Mouse (Mus musculus): Measurements from ENCODE around the gene Nr3c2. TPM values are rescaled to one million over a fixed set of nuclear protein-coding genes. Genes with fewer than 3 reads are reported as not detected.

Gene Nr3c2
- 5.9 and 8.7 TPM in 2 replicates for polyA plus RNA-seq (2012; rRNA removed)

- DNase-seq (ENCODE audit: low spot score), result peak; percentile 41
Observed at GRCm38 (mm10) chr8:76899411-76900154, at the start of gene Nr3c2. Gene Nr3c2, plus strand, starts transcription at chr8:76899442.

GRCm38 (mm10) chr8:76858534-76858933 lies 40.7 kb upstream of the Nr3c2 start:
- no peak for DNase-seq (ENCODE audit: low spot score)

DNA sequence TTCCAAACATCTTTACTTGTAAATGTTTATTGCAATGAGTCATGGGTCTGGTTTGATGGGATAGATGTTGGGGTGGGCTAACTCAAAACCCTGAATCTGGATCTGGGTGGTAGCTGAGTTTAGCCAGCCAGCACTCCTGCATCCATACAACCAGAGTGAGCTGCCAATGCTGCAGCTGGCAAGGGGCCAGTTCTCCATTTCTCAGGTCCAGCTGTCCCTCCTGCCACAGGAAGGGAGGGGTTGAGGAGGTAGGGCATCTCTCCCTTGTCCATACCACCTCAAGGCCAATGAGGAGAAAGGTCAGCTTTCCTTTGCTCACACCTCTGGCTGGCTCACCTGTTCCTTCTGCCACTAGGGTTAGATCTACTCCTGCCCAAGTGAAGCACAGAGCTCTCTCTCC lies 39.5 kb upstream of the Nr3c2 start:
- no peak for DNase-seq (ENCODE audit: low spot score)

DNA sequence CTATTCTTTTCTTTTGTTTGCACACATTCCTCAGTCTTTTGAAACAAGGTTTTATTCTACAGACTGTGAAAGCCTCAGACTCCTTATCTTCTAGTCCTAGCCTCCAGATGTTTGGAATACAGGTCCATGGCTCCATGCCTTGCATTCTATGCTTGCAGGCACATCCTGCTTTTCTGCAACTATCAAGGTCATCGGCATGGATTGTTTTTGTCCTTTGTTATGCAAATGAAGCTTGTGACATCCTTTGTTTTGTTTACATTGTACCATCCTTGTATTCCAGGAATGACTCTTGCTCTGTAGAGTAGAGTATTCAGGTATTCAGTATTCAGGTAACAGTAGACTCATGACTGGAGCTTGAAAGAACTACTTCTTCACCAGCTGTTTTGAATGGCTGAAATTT lies 36.2 kb upstream of the Nr3c2 start:
- no peak for DNase-seq (ENCODE audit: low spot score)

GRCm38 (mm10) chr8:76876809-76877208 lies 22.4 kb upstream of the Nr3c2 start:
- no peak for DNase-seq (ENCODE audit: low spot score)

DNA sequence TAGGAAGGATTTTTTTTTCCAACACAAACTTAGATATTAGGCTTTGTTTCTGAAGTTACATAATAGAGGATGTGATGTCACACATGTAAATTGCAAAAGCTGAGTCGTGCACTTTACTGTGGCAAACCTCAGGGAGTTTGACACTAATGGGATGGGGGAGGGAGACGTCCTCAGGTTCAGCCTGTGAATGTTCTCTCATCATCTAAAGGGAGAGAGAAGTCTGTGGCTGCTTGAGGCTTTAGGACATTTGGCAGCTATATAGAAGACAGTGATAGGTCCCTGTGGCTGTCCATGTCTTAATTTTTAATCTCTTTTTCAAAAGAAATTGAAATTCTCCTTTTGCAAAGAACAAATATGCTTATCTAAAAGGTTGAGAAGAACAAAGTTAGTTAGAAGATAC lies 2.2 kb upstream of the Nr3c2 start:
- DNase-seq (ENCODE audit: low spot score), result no peak

- DNase-seq (ENCODE audit: low spot score), result peak; percentile 66
Observed at GRCm38 (mm10) chr8:76898721-76899410, 376 bp upstream of the Nr3c2 start.

DNA sequence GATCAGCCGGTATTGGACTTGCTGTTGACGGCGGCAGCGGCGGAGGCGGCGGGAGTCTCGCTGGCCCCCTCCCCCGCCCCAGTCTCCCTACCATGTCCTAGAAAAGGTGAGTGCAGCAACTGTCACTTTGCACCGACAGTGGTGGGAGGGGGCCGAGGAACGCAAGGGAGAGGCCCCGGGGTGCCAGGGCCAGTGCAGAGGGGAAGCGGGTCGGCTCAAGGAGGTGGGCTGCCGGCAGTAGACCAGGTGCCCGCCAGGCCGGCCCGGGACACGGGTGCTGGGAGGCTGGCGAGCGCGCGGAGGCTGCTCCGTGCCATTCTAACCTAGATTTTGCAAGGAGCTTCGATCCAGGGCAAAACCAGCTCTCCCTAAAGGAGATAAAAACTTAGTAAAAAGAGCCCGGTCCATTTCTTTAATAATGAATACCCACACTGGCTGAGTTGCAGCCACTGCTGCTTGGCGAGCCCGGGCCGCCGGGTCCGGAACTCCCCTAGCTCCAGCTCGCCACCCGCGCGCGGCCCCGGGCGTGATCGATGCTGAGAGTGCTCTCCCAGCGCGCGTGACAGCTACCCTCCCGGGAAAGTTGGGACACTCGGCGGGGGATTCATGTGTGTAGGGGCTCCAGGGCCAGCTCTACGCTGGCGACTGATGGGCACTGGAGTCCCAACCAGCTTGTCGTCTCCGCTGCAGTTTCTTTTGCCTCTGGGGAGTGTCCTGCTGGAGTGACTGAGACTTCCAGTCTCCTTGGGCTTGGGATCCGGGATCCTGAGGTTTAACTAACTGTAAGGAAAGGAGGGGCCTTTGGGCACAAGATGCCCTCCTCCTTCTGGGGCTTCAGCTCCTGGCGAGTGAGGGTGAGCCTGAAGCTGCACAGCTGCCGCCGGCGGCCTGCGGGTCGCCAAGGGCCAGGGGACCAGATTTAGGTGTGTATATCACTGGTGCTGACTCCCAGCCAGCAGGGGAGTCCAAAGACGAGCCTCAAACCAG lies 1.2 kb downstream of the Nr3c2 start:
- peak; percentile 58 for DNase-seq (ENCODE audit: low spot score)

GRCm38 (mm10) chr8:76901430-76902204 lies 2.4 kb downstream of the Nr3c2 start:
- peak; percentile 97 for DNase-seq (ENCODE audit: low spot score)

GRCm38 (mm10) chr8:76902205-76903078 lies 3.2 kb downstream of the Nr3c2 start:
- no peak for DNase-seq (ENCODE audit: low spot score)

- no peak for DNase-seq (ENCODE audit: low spot score)
Observed at GRCm38 (mm10) chr8:76911206-76911605, 12.0 kb downstream of the Nr3c2 start.

GRCm38 (mm10) chr8:76912678-76913077 lies 13.4 kb downstream of the Nr3c2 start:
- DNase-seq (ENCODE audit: low spot score), result no peak

DNA sequence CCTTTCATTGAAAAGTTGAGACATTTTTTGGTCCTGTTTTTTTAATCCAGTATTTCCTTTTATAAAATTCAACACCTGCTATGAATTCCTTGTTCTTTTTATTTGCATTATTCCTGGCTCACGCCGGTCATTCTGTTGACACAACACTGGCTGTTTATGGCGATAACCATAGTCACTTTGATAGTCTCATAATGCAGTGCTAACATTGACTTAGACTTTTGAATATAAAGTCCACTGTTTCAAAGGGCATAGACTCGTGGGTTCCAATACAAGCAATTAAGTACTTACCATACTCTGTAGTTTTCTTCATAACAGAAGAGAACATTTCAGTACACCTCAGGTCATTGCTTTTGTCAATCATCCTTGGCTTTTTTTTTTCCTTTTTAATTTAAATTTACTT lies 14.0 kb downstream of the Nr3c2 start:
- no peak for DNase-seq (ENCODE audit: low spot score)

GRCm38 (mm10) chr8:76915260-76915659 lies 16.0 kb downstream of the Nr3c2 start:
- DNase-seq (ENCODE audit: low spot score), result no peak

DNA sequence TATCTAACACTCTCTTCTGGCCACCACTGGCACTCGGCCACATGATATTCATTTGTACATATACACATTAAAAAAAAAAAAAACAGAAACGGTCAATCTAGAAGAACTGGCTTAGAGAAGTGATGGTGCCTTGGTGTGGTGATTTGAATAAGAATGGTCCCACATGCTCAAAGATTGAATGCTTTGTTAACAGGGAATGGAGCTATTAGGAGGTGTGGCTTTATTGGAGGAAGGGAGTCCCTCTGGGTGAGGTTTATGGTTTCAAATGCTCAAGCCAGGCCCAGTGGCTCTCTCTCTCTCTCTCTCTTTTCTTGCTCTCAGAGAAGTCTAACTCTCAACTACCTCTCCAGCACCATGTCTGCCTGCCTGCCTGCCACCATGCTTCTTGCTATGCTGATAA lies 20.3 kb downstream of the Nr3c2 start:
- no peak for DNase-seq (ENCODE audit: low spot score)

GRCm38 (mm10) chr8:76924150-76924549 lies 24.9 kb downstream of the Nr3c2 start:
- DNase-seq (ENCODE audit: low spot score), result no peak

DNA sequence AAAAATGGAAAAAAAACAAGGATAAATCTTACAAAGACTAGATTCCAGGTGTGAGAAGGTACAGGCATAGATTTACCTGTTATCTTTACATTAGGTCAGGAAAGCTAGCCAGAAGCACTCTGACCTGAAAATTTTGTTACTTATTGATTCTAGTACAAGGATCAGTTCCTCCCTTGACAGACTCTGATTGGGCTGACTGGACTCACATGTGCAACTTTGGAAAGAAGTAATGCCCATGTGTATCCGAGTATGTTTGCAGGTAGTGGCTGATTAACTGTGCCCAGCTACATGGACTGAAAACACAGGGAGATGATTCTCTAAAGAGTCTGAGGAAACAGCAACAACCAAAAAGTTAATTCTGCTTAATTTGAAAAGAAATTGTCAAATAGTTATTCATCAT lies 29.1 kb downstream of the Nr3c2 start:
- DNase-seq (ENCODE audit: low spot score), result no peak

DNA sequence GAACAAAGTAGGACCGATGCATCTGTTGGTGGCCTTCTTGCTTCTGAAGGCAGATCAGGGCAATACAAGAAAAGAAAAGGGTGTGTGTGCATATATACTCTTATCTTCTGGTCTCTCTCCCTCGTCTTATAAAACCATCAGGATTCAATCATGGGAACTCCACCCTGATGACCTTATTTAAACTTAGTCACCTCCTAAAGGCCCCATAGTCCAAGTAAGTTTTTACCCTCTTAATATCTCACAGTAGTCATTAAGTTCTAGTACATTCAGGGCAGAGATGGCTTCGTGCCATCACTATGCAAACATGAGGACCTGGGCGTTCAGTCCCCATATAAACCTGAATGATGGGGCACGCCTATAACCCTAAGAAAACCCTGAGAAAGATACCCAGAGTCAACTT lies 29.6 kb downstream of the Nr3c2 start:
- DNase-seq (ENCODE audit: low spot score), result no peak

- DNase-seq (ENCODE audit: low spot score), result no peak
Observed at GRCm38 (mm10) chr8:76965046-76965445, 65.8 kb downstream of the Nr3c2 start.

GRCm38 (mm10) chr8:76971187-76971586 lies 71.9 kb downstream of the Nr3c2 start:
- no peak for DNase-seq (ENCODE audit: low spot score)
